Mouse (Mus musculus) E14TG2a.4 (cell line): Measurements from ENCODE around the gene Bhmt.

ENCODE experiments used
- CTCF ChIP-seq: conservative IDR thresholded peaks from 2 replicates; pipeline ENCODE4 v1.5.1; 2014; ENCODE audit warnings: low read length
- POU5F1 ChIP-seq: IDR thresholded peaks from 2 replicates; pipeline ENCODE4 v1.6.1; 2014; ENCODE audit warnings: low read length, borderline replicate concordance

DNA sequence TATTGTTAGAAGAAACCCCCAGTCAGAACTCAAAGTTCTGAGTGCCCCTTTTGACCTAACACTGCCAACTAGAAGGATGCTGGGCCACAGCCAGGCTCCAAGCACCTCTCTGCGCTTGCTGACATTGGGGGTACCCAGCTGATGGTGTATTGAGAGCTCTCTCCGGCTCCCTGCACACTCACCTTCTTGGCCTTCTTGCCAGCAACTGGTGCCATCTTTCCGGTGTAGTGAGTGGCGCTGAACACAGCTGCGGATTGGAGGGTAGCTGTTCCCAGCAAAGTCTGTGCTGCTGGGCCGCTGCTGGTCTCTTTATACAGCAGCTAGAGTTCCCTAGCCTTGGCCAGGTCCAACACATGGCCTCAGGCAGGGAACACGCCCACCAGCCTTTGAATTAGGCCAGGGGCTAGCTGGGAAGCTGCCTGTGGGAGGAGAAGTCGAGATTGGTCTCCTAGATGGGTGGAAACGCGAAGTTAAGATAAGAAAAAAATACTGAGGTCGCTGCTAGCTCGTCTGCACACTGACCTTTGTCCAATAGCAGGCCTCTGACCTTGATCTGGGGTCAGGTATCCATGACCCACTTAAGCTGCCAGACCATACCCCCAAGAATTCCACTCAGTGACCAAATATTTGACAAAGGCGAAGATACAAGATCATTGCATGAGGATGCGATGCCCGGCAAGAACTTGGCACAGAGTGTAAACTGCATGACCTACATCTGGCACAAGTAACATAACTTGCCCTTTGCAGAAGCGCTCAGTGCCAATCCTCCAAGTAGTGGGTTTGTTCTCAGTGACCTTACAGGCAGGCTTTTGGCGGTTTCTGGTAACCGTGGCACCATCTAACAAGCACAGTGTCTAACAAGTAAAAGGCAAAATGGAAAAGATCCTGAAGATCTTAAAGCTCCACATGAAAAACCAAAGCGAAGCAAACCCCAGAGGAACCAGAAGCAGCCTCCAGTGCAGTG, at the start of gene Bhmt:
- no peak for TF ChIP-seq CTCF
- no peak for TF ChIP-seq POU5F1
